Mouse (Mus musculus) megakaryocyte-erythroid progenitor cell, adult 5 weeks (primary cell): ENCODE measurements around the gene Pawr. TPM values are rescaled to one million over a fixed set of nuclear protein-coding genes. Genes with fewer than 3 reads are reported as not detected.

Source experiments
- polyA plus RNA-seq: library from polyadenylated mRNA; stranded (reverse); fragments of >175 nt; gene quantifications from 2 replicates; pipeline ENCODE4 v1.2.3, GENCODE M21; 2012

Pawr gene
- polyA plus RNA-seq: 0.30 and 0.97 TPM in 2 replicates

GRCm38 (mm10) chr10:108331784-108332561, at the start of gene Pawr:
Gene Pawr, plus strand, starts transcription at chr10:108332121.

Other genes starting within 250 kb of the Pawr start
- 17.3 and 20.4 TPM in 2 replicates for gene Ppp1r12a, start 169.9 kb upstream of the Pawr start, polyA plus RNA-seq